Mouse (Mus musculus): ENCODE measurements at regions not wholly inside any gene's neighbourhood (a gene's known extent, or its start where the extent isn't known, plus 50 kb on each side); places are given as distances from the start of the nearest gene placed in this dataset.
A peak's percentile ranks its signal among the peaks of the same experiment; 100 is the strongest.

DNA sequence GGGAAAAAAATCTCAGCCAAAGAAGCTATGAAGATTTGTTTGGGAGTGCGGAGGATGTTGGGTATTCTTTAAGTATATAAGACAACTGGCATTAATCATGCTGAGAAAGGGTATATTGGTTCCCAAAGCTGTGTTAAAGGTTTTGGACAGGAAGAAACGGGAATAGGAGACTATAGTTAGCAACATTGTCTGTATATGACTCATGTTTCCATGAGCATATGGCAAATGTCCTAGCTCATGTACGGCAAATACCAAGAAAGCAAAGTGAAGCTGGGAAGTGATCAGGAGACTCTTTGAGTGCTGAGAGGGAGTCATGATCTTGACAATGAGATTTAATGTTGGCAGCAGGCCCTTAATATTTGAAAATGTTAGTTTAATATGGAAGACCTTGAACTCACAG is 401.8 kb downstream of the Btg1 start:
- no peak overlapping the region for H3K4me2 ChIP-seq
- no peaks in the 10 kb centered on the region for H3K27me3 ChIP-seq (replicated peaks)
- no peaks in the 10 kb centered on the region for H3K9me3 ChIP-seq (replicated peaks)
- no peak for ATAC-seq (ENCODE audit: insufficient number of reproducible peaks, low FRiP score)
- H3K27ac ChIP-seq (ENCODE audit: poor library complexity, severe bottlenecking) = no peak overlapping the region
- no peaks in the 10 kb centered on the region for H3K36me3 ChIP-seq
- WGBS = 59% methylated on average over 3 of the region's 3 CpGs
- H3K4me3 ChIP-seq = no peak overlapping the region
- H3K9ac ChIP-seq = no peak overlapping the region
- H3K4me1 ChIP-seq (replicated peaks) = no peaks in the 10 kb centered on the region

GRCm38 (mm10) chr10:97028776-97029175 is 412.0 kb downstream of the Btg1 start:
- Histone ChIP-seq H3K4me3 (no peak overlapping the region), H3K4me1 (replicated peaks) (no peaks in the 10 kb centered on the region), H3K4me2 (no peak overlapping the region), H3K27me3 (replicated peaks) (no peaks in the 10 kb centered on the region), H3K27ac (ENCODE audit: poor library complexity, severe bottlenecking) (no peak overlapping the region), H3K9me3 (replicated peaks) (no peaks in the 10 kb centered on the region), H3K9ac (no peak overlapping the region), H3K36me3 (no peaks in the 10 kb centered on the region)
- ATAC-seq (ENCODE audit: insufficient number of reproducible peaks, low FRiP score) = no peak
- 81% methylated on average over 5 of the region's 5 CpGs for WGBS

DNA sequence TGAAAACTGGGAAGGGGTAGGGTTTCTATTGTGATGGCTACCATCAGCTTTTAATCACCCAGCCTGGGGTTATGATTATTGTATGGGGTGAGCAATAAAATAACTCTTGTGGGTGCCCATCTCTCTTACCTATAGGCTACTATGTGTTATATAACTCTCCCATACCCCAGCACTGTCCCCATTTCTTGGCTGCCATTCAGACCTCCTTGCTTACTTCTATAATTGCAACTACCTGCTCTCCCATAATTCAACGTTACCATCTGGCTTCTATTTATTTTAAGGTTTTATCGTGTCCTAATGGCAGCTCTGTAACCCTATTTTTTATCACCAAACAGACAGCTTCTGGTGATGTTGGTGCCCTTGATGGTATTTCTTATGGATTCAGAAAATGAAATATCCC is 414.2 kb downstream of the Btg1 start:
- H3K9ac ChIP-seq = no peak overlapping the region
- no peak overlapping the region for H3K4me2 ChIP-seq
- peaks cover 10% of the 10 kb centered on the region for H3K4me1 ChIP-seq (replicated peaks)
- WGBS = 80% methylated on average over 2 of the region's 2 CpGs
- H3K36me3 ChIP-seq = no peaks in the 10 kb centered on the region
- ATAC-seq (ENCODE audit: insufficient number of reproducible peaks, low FRiP score) = no peak
- no peaks in the 10 kb centered on the region for H3K9me3 ChIP-seq (replicated peaks)
- H3K27me3 ChIP-seq (replicated peaks) = no peaks in the 10 kb centered on the region
- H3K4me3 ChIP-seq = no peak overlapping the region
- H3K27ac ChIP-seq (ENCODE audit: poor library complexity, severe bottlenecking) = no peak overlapping the region

DNA sequence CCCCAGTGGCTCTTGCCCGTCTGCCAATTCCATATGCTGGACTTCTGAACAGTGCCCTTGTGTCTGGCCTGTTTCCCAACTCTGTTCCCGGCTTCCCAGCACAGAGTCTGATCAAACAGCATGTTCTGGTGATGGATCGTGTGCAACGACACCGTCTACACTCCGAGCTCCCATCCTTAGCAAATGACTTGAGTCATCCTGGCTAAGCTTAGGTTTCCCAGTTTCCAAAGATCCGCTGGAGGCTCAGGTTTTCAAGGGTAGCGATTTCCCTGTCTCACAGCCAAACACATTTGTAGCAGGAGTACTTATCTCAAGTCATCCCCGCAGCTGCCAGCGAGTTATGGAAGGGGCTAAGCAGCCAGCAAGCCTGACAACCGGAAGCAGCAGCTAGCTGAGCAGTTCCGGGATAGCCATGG is 418.6 kb downstream of the Btg1 start:
- H3K9me3 ChIP-seq (replicated peaks) = no peaks in the 10 kb centered on the region
- H3K36me3 ChIP-seq = no peaks in the 10 kb centered on the region
- no peaks in the 10 kb centered on the region for H3K27me3 ChIP-seq (replicated peaks)
- H3K4me1 ChIP-seq (replicated peaks) = peaks cover 13% of the 10 kb centered on the region
- 0 out of 2 replicates have a peak overlapping the region, but pooled peaks have one; percentile 7 for H3K4me3 ChIP-seq
- peak overlapping the region; percentile 25; the same call in 1 of the 2 replicates for H3K27ac ChIP-seq (ENCODE audit: poor library complexity, severe bottlenecking)
- H3K4me2 ChIP-seq = peak overlapping the region; percentile 50
- WGBS = 40% methylated on average over 12 of the region's 12 CpGs
- ATAC-seq (ENCODE audit: insufficient number of reproducible peaks, low FRiP score) = peak; percentile 36; the same call in 1 of the 2 replicates
- H3K9ac ChIP-seq = no peak overlapping the region; the same call in 1 of the 2 replicates

GRCm38 (mm10) chr10:97038025-97038424 is 421.2 kb downstream of the Btg1 start:
- no peak overlapping the region for H3K27ac ChIP-seq (ENCODE audit: poor library complexity, severe bottlenecking)
- no peaks in the 10 kb centered on the region for H3K36me3 ChIP-seq
- peaks cover 13% of the 10 kb centered on the region for H3K4me1 ChIP-seq (replicated peaks)
- no peak overlapping the region for H3K4me2 ChIP-seq
- H3K9ac ChIP-seq = no peak overlapping the region
- 0 out of 2 replicates have a peak, but pooled peaks have one; percentile 39 for ATAC-seq (ENCODE audit: insufficient number of reproducible peaks, low FRiP score)
- WGBS = 47% methylated on average over 4 of the region's 4 CpGs
- no peak overlapping the region for H3K4me3 ChIP-seq
- no peaks in the 10 kb centered on the region for H3K27me3 ChIP-seq (replicated peaks)
- no peaks in the 10 kb centered on the region for H3K9me3 ChIP-seq (replicated peaks)

DNA sequence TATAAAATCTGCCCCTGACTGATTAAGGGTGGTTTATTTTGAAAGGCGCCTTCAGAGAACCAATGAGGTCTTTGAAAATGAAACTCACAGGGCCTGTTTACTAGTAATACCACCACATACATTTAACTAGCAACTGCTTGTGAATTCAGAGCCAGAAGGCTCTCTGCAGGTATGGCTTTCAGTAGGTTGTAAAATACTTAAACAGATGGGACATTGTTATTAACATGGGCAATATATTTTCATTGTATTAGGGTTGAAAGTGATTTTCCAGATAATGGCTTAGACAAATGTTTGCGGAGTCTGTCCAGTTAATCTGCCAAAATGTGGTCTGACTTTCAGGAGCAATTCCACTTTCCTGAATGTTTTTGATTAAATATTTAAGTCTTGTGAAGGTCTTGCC is 430.8 kb downstream of the Btg1 start:
- no peak overlapping the region for H3K9ac ChIP-seq
- H3K27me3 ChIP-seq (replicated peaks) = no peaks in the 10 kb centered on the region
- ATAC-seq (ENCODE audit: insufficient number of reproducible peaks, low FRiP score) = no peak
- no peaks in the 10 kb centered on the region for H3K36me3 ChIP-seq
- H3K4me3 ChIP-seq = no peak overlapping the region
- 84% methylated on average over 2 of the region's 2 CpGs for WGBS
- H3K27ac ChIP-seq (ENCODE audit: poor library complexity, severe bottlenecking) = no peak overlapping the region
- no peak overlapping the region for H3K4me2 ChIP-seq
- H3K9me3 ChIP-seq (replicated peaks) = no peaks in the 10 kb centered on the region
- H3K4me1 ChIP-seq (replicated peaks) = no peaks in the 10 kb centered on the region

GRCm38 (mm10) chr10:97047996-97048395 is 431.2 kb downstream of the Btg1 start:
- H3K27me3 ChIP-seq (replicated peaks) = no peaks in the 10 kb centered on the region
- no peak overlapping the region for H3K4me2 ChIP-seq
- no peak overlapping the region for H3K27ac ChIP-seq (ENCODE audit: poor library complexity, severe bottlenecking)
- H3K9ac ChIP-seq = no peak overlapping the region
- H3K36me3 ChIP-seq = no peaks in the 10 kb centered on the region
- no peaks in the 10 kb centered on the region for H3K4me1 ChIP-seq (replicated peaks)
- H3K4me3 ChIP-seq = no peak overlapping the region
- H3K9me3 ChIP-seq (replicated peaks) = no peaks in the 10 kb centered on the region
- WGBS = 53% methylated on average over 2 of the region's 2 CpGs
- no peak for ATAC-seq (ENCODE audit: insufficient number of reproducible peaks, low FRiP score)

- no peak overlapping the region for H3K4me3 ChIP-seq
- no peak for ATAC-seq (ENCODE audit: insufficient number of reproducible peaks, low FRiP score)
- WGBS = 83% methylated on average over 3 of the region's 3 CpGs
Measured at GRCm38 (mm10) chr10:97054472-97054871, 424.9 kb upstream of the Dcn start.

DNA sequence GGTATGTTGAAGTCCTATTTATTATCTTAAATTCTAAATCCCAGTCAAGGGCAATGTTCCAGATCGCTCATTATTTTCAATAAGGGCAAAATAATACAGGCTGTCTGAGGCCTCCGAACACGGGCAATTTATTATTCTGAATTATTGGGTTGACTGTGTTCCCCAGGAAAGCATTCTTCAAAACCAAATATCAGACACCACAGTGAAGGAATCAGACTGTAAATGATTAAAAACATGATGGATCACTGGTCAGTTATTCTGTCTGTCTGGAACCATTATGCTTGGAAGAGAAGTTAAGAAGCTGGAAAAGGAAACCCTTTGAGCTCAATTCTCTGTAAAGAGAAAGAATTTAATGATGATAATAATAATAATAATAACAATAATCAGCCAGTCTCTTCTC is 417.4 kb upstream of the Dcn start:
- no peak overlapping the region for H3K4me2 ChIP-seq
- no peak overlapping the region for H3K9ac ChIP-seq
- H3K4me1 ChIP-seq (replicated peaks) = no peaks in the 10 kb centered on the region
- no peaks in the 10 kb centered on the region for H3K9me3 ChIP-seq (replicated peaks)
- no peak for ATAC-seq (ENCODE audit: insufficient number of reproducible peaks, low FRiP score)
- no peak overlapping the region for H3K27ac ChIP-seq (ENCODE audit: poor library complexity, severe bottlenecking)
- no peaks in the 10 kb centered on the region for H3K36me3 ChIP-seq
- H3K27me3 ChIP-seq (replicated peaks) = no peaks in the 10 kb centered on the region
- 84% methylated on average over 3 of the region's 3 CpGs for WGBS
- no peak overlapping the region for H3K4me3 ChIP-seq

More at GRCm38 (mm10) chr10:97054472-97054871, 424.9 kb upstream of the Dcn start:
- no peak overlapping the region for H3K9ac ChIP-seq
- no peaks in the 10 kb centered on the region for H3K27me3 ChIP-seq (replicated peaks)
- H3K27ac ChIP-seq (ENCODE audit: poor library complexity, severe bottlenecking) = no peak overlapping the region
- no peaks in the 10 kb centered on the region for H3K4me1 ChIP-seq (replicated peaks)
- H3K36me3 ChIP-seq = no peaks in the 10 kb centered on the region
- no peaks in the 10 kb centered on the region for H3K9me3 ChIP-seq (replicated peaks)
- no peak overlapping the region for H3K4me2 ChIP-seq

GRCm38 (mm10) chr10:97064546-97064945 is 414.9 kb upstream of the Dcn start:
- Histone ChIP-seq H3K4me1 (replicated peaks) (no peaks in the 10 kb centered on the region), H3K9ac (no peak overlapping the region), H3K9me3 (replicated peaks) (no peaks in the 10 kb centered on the region), H3K27ac (ENCODE audit: poor library complexity, severe bottlenecking) (no peak overlapping the region), H3K27me3 (replicated peaks) (no peaks in the 10 kb centered on the region), H3K4me2 (no peak overlapping the region), H3K36me3 (no peaks in the 10 kb centered on the region), H3K4me3 (no peak overlapping the region)
- ATAC-seq (ENCODE audit: insufficient number of reproducible peaks, low FRiP score) = no peak

GRCm38 (mm10) chr10:97078022-97078473 is 401.4 kb upstream of the Dcn start:
- no peak overlapping the region for H3K27ac ChIP-seq (ENCODE audit: poor library complexity, severe bottlenecking)

GRCm38 (mm10) chr10:97079575-97079974 is 399.8 kb upstream of the Dcn start:
- ATAC-seq (ENCODE audit: insufficient number of reproducible peaks, low FRiP score) = no peak
- no peaks in the 10 kb centered on the region for H3K4me1 ChIP-seq (replicated peaks)
- H3K4me2 ChIP-seq = no peak overlapping the region
- no peak overlapping the region for H3K27ac ChIP-seq (ENCODE audit: poor library complexity, severe bottlenecking)
- 83% methylated on average over 6 of the region's 6 CpGs for WGBS
- no peaks in the 10 kb centered on the region for H3K27me3 ChIP-seq (replicated peaks)
- H3K36me3 ChIP-seq = no peaks in the 10 kb centered on the region
- H3K9ac ChIP-seq = no peak overlapping the region
- H3K4me3 ChIP-seq = no peak overlapping the region
- no peaks in the 10 kb centered on the region for H3K9me3 ChIP-seq (replicated peaks)

More at GRCm38 (mm10) chr10:97078022-97078473, 401.4 kb upstream of the Dcn start:
- Histone ChIP-seq H3K36me3 (no peaks in the 10 kb centered on the region), H3K4me1 (replicated peaks) (no peaks in the 10 kb centered on the region), H3K9me3 (replicated peaks) (no peaks in the 10 kb centered on the region), H3K4me3 (no peak overlapping the region), H3K9ac (no peak overlapping the region), H3K4me2 (no peak overlapping the region), H3K27me3 (replicated peaks) (no peaks in the 10 kb centered on the region)
- WGBS = 79% methylated on average over 5 of the region's 5 CpGs
- ATAC-seq (ENCODE audit: insufficient number of reproducible peaks, low FRiP score) = no peak

Data from heart, embryonic 12.5 days (tissue).